Mouse (Mus musculus) heart, adult 9 months (tissue): Measurements from ENCODE around the gene Rgl1.

ENCODE experiments used
- DNase-seq, 2 experiments: peaks; one replicate each; pipeline ENCODE4 v3.0.0; 2022; ENCODE audit warnings: low spot score in 2 of 2

Rgl1 gene

GRCm38 (mm10) chr1:152589331-152589935 is 176.7 kb downstream of the Rgl1 start:
- peak; percentile 77 to 84 for DNase-seq

GRCm38 (mm10) chr1:152587431-152587830 is 178.7 kb downstream of the Rgl1 start:
- no peak for DNase-seq

DNA sequence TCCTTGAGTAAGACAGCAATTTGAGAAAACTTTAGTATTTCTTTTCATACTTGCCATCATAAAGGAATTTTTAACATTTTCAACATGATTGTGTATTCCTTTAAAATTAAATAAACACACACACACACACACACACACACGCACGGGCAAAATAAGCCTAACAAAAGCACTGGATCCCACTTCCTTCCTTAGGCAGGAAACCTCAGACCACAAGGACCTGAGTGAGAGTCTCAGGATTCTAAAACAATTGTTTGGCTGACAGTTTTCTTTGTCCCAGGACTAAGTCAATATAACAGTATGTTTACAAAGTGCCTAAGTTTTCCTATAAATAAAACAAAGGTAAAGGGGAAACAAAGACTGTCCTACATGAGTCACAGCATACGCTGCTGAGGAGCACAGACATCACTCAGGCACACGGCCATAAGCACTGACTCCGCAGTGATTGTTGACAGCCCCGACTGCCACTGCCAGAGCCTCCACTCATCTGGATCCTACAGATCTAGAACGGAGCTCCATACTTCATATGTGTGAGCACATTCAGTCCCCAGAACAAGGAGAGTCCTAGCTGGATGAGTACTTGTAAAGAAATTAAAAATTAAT is 180.7 kb downstream of the Rgl1 start:
- DNase-seq: peak in 1 of 2 experiments; percentile 62

- no peak for DNase-seq
These were observed 181.2 kb downstream of the Rgl1 start for GRCm38 (mm10) chr1:152584933-152585332.

GRCm38 (mm10) chr1:152581127-152581905 is 184.8 kb downstream of the Rgl1 start:
- no peak for DNase-seq

- DNase-seq: peak in 1 of 2 experiments; percentile 64
These were observed 187.2 kb downstream of the Rgl1 start for GRCm38 (mm10) chr1:152578944-152579343.

DNA sequence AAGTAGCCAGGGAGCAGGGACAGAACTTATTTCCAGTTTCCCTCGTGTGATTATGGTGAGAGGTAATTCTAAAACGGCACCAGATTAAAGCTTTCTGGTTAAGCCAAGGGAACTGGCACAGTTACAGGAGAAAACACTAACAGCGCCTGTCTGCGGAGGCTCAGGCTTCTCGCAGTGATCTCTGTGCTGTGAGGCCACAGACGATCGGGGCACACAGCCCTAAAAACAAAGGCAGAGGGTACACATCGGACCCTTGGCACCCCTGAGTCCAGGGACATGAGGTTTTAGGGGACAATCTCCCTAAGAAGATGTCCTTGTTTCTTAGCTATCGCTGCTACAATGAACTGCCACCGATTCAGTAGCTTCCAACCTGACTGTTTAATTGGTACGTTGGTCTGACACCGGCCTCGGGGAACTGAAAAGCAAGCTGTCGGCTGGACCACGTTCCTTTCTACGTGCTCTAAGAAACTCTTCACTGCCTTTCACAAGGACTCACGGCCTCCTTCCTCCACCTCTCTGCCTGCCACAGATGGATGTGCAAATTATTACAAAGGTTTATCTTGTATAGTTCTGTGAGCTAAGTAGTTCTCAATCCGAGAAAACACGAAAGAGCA is 187.9 kb downstream of the Rgl1 start:
- DNase-seq: no peak

GRCm38 (mm10) chr1:152576614-152577144 is 189.5 kb downstream of the Rgl1 start:
- DNase-seq: no peak

DNA sequence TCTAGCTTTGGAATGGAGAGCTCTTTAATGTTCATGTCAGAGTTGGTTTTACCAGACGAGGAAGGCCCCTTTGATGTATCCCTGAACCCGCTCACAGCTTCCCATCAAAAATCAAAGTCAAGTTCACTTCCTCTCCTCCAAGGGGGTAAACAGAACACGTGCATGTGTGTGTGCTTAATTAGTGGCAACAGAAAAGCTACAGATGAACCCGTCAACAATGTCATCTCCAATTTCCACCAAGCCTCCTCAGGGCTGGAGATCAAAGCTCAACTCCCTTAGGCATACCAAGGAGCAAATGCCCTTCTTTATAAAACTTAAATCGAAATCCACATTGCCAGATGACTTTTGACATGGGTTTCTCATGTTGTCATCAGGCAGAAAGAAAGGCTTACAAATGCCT is 191.1 kb downstream of the Rgl1 start:
- DNase-seq: no peak

DNA sequence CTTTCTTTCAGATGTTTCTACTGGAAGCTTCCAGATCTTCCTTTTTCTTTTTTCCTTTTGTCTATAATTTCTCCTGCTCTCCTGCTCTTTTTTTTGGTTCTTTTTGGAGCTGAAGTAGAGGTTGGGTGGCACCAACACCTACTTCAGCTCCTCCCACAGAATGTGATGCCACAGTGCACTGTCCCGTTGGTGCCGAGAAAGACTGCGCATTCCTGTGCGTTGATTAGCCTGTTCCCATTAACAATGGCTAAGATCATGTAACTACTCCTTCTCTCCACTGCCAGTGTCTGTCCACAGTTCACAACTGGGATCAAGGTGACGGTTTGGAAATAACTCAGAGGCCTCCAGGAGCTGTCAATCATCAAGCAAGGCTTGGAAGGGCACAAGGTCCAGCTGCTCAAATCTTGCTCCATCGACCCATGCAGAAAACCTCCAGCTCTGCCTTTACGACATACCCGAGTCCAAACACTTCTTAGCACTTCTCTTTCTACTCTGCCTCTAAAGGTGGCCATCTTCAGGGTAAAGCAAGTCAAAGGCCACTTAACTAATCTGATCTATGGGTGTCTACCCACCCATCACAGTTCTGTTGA is 192.6 kb downstream of the Rgl1 start:
- DNase-seq: no peak

GRCm38 (mm10) chr1:152572755-152573469 is 193.2 kb downstream of the Rgl1 start:
- no peak for DNase-seq

- no peak for DNase-seq
These were observed 194.8 kb downstream of the Rgl1 start for GRCm38 (mm10) chr1:152571340-152571739.

DNA sequence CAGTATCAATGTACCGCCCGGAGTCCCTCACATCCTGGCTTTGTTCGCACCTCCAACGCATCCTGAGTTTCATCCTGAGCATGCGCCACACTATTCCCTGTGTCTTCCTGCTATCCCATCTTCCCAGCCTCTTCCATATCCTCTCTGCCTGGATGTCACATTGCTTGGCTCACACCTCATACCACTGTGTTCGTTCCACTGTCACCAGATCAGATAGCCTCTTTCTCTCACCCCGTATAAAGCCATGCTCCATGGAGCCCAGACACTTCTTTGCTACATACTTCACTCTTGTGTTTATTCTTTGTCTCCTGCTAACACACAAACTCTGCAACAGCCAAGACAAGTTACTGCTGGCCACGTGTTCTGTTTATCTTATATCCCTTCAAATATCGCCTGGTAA is 195.5 kb downstream of the Rgl1 start:
- no peak for DNase-seq

DNA sequence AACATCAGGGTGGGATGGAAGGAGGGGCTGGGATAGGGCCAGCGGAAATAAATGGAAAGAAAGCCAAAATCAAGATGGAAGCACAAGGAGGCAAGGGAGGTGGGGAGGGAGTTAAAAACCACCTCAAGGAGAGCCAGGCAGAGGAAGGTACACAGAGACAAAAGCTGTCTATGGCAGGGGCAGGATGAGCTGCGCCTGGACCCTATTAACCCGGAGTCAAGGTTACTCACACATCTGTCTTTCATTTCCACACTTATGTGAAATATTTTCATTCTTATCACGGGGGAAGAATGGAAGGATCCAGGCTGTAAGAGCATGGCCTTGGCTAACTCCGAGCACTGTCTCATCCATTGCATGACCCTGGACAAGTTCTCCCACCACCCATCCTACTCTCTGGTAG is 202.9 kb downstream of the Rgl1 start:
- no peak for DNase-seq

- no peak for DNase-seq
These were observed 203.3 kb downstream of the Rgl1 start for GRCm38 (mm10) chr1:152562877-152563276.

GRCm38 (mm10) chr1:152560477-152560876 is 205.7 kb downstream of the Rgl1 start:
- DNase-seq: peak in 1 of 2 experiments; percentile 36

GRCm38 (mm10) chr1:152556576-152557281 is 209.4 kb downstream of the Rgl1 start:
- DNase-seq: no peak

- DNase-seq: peak; percentile 89
These were observed 210.1 kb downstream of the Rgl1 start for GRCm38 (mm10) chr1:152555944-152556573.

DNA sequence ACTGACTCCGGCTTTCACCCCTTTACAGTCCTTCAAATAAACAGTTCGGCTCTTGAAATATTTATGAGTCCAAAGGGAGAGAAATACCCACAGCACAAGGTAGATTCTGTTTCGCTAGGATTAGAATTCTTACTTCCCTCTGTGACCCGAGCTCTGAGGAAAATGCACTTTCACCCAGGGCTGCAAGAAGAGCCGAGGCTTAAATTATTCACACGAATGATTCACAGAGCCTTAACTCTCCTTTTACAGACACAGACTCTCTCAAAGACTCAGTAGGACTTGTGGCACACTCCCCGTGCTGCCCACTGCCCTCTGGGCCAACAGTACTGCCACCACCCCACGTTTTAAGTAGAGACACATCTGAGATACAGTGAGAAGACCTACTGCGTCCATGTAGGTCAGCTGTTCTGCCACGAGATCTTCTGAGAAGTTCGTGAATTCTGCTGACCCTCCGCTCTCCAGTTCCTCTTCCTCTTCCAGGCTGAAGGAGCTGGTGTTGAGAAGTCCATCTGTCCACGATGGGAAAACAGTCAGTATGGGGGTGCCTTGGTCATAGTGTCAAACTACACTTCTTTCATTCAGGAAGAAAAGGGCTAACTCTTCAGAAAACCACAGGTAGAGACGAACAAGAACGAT is 212.1 kb downstream of the Rgl1 start:
- peak; percentile 29 to 60 for DNase-seq

DNA sequence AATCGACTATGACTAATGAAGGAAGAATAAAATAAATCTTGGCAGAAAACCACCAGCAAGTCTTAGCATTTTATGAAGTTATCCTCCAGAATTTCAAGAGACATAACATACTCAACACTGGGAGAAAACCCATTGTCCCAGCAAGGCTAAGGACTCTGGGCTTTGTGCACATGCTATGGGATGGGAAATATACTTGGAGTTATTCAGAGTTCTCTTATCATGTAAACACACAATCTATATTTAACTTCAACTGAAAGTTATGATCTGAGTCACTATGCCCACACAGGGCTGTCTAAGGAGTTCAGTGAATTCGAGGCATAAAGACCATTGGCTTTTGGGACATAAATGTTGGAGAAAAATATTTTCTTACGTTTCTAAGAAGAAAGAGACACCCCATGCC is 215.2 kb downstream of the Rgl1 start:
- no peak for DNase-seq
